Mouse (Mus musculus) fat pad, adult 2 months (tissue): ENCODE measurements around the gene Fastk.

Experiments
- DNase-seq: peaks from one replicate; pipeline ENCODE4 v3.0.0-alpha.2; 2011; ENCODE audit warnings: low read depth, low spot score; ENCODE audit errors: extremely low read depth

The Fastk gene

GRCm38 (mm10) chr5:24453283-24453984 lies 8.3 kb upstream of the Fastk start:
- no peak for DNase-seq

- no peak for DNase-seq
Observed at GRCm38 (mm10) chr5:24452691-24453233, 7.7 kb upstream of the Fastk start.

DNA sequence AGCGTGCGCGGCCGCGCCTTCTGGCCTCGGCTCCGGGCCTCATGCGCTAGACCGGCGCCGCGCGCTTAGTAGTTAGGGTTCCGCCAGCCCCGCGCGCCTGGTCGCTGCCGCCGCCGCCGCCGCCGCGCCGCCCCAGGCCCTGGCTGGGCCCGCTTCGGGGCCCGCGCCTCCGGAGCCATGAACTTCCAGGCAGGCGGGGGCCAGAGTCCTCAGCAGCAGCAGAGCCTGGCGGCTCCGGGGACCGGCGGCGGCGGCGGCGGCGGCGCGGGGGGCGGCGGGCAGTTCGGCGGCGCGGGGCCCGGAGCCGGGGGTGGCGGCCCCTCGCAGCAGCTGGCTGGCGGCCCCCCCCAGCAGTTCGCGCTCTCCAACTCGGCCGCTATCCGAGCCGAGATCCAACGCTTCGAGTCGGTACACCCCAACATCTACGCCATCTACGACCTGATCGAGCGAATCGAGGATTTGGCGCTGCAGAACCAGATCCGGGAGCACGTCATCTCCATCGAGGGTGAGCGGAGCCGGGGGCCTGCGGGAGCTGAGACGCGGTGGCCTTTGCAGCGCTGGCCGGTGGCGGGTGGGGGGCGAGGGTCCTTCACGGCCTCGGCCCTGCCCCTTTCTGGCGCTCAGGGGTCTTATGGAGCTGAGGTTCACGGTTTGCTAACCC lies 7.1 kb upstream of the Fastk start, which contains the start of gene Agap3:
Gene Agap3 (plus strand): TSS at position 148 of the 661 bp plus-strand sequence.
- no peak for DNase-seq

DNA sequence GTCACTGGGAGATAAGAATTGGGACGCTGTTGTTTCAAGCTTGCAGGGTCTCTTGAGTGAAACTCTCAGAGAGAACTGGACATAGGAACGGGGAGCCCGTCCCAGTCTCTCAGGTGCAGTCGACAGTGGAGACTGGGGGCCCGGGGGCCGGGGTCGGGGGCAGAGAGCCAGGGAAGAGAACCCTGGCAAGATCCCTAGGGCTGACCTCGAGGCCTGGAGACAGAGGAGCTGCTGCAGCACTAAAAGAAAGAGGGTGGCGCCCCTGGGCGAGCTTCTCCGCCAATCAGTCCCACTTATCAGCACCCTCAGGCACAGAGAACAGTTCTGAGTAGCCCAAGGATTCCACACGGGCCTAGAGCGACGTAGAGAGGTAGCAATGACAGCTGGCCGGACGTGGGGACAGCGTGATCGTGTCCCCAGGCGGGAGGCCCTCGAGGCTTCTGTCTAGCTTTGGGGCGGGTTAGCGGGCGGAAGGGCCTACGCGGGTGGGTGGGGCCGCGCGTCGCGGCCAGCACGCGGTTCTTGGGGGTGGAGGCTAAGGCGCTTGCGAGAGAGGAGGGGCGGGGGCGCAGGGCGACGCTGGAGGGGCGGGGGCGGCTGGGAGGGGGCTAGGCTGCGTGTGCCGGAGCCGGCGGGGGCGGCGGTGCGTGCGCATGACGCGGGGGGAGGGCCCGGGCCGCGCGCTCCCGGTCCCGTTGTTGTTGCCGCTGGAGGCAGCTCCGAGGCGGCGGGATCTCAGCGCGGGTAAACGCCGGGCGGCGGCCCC lies 6.4 kb upstream of the Fastk start:
- DNase-seq = no peak

DNA sequence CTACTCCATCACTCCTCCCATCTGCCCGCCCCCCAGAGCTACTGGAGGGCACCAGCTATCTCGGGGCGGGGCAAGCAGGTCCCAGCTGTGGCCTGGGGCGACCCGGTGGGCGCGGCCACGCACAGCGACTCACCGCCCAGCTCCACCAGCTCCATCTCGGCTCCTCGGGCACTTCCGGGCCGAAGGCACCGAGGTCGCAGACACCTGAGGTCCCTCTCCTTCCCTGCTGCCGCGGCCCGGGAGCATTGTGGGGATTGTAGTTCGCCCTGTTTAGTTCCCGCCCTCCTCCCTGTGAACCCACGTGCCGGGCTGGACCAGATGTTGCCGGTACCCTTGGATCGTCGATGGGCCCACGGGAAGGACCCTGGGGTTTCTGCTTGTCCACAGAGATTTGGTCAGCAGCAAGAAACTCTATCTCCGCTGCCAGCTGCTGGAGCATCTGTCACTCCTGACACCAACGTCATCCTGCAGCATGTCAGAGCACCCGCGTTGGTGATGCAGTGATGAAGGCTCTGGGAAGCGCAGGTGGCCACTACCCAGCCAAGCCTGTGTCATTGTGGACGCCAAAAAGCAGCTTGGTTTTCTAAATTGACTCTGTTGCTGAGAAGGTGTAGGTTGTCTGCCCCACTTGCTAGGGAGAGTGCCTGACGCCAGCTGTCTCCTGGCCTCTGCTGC lies 2.7 kb upstream of the Fastk start, which contains the start of gene Tmub1:
Gene Tmub1 (minus strand): TSS at position 231 of the 675 bp plus-strand sequence.
- no peak for DNase-seq

- DNase-seq = no peak
Observed at GRCm38 (mm10) chr5:24446630-24447029, 1.5 kb upstream of the Fastk start.

GRCm38 (mm10) chr5:24445428-24446080 lies 467 bp upstream of the Fastk start:
- no peak for DNase-seq

DNA sequence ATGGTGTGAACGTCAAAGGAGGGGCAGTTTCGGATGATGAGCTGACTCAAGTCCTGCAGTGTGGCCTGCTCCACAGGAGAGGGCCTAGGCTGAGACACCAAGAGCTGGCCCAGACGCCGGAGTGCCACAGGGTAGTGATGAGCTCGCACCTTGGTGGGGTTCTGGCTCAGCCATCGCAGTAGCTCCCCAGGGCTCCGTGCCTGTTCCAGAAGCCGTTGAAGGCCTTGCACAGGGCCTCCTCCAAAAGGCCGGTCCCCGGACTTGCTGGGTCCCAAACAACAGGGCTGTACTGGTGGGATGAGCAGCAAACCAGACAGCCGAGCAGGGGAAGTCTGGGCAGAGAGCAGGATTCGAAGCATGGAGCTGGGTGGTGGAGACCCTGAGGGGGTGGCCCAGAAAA lies 1.2 kb downstream of the Fastk start:
- DNase-seq = no peak

GRCm38 (mm10) chr5:24443204-24443603 lies 1.9 kb downstream of the Fastk start:
- no peak for DNase-seq

- no peak for DNase-seq
Observed at GRCm38 (mm10) chr5:24442029-24442428, 3.1 kb downstream of the Fastk start.

DNA sequence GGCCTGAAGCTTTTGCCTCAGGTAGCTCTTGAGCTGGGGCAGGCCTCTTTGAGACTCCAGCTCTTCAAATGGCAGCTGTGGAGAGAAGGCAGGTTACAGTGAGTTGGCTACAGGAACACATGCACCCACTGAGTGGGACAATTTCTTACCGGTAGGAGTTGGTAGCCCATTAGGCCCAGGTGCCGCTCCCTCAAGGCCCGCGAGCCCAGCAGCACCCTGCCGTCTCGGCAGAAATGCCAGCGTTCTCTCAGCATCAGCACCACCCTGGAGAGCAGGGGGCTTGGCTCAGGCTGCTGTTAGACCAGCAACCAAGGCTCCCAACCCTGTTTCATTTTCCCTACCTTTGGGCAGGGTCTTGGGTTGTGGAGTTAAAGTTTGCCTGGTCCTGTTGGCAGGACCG lies 3.9 kb downstream of the Fastk start:
- no peak for DNase-seq

DNA sequence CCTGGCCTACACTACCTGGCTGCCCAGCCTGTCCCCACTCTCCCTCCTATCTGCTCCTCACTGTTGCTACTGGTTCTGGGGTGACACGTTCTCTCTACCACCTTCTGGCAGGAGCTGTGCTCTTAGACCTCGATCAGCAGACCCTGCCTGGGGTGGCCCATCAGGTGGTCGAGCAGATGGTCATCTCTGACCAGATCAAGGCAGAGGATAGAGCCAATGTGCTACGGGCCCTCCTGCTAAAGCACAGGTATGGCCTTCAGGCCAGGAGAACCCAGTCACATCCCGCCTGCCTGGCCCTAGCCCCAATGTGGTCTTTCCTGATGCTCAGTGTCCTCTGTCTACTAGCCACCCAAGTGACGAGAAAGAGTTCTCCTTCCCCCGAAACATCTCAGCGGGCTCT lies 11.1 kb downstream of the Fastk start:
- DNase-seq = no peak

DNA sequence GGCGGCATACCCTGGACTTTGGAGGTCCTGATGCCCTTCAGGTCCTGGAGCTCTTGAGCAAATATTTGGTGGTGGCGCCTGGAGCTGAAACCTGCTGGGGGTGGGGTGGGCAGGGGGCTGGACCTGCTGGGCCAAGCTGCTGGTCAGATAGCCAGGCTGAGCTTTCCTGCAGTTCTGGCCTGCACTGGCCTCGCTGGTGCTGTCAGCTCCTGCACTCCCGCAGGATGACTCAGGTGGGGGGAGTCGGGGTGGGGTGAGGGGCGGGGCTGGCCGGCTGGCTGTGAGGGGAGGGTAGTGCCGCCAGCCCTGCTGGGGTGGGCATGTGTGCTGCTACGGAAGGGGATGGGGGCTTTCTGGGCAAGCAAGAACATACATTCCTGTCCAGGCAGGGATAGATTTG lies 16.5 kb downstream of the Fastk start:
- no peak for DNase-seq

- no peak for DNase-seq
Observed at GRCm38 (mm10) chr5:24427981-24428402, 17.1 kb downstream of the Fastk start.

DNA sequence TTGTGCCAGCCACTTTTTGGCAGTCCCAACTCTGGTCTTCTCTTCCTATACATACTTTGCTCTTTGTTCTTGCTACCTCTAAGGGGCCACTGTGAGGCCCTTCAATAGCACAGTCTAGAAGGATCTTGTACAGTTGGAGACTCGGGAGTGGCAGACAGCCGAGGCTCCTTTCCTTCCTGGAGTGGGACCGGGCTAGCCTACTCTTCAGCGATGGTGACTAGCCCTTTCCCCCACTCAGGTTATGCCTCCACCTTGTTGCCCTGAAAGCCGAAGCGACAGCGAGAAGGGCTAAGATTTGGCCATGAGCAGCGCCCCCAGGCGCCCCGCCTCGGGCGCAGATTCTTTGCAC lies 17.8 kb downstream of the Fastk start:
- no peak for DNase-seq

- no peak for DNase-seq
Observed at GRCm38 (mm10) chr5:24426556-24427284, 18.4 kb downstream of the Fastk start.

DNA sequence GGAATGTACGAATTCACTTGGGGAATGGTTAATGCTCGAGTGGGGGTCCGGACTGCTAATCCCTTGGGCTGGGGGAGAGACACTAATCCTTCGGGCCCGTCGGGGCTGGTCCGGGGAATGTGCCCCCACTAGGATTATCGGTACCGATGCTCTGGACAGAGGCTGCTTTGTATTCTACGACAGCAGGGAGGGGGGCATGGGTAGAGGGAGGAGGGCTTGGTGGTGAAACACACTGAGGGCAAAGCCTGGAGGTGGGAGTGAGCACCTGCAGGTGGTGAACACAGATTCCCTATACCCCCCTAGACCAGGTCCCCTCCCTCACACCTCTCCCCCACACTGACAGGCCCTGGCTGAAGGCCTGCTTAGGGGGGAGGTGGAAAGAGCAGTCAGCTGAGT lies 19.1 kb downstream of the Fastk start:
- DNase-seq = no peak

DNA sequence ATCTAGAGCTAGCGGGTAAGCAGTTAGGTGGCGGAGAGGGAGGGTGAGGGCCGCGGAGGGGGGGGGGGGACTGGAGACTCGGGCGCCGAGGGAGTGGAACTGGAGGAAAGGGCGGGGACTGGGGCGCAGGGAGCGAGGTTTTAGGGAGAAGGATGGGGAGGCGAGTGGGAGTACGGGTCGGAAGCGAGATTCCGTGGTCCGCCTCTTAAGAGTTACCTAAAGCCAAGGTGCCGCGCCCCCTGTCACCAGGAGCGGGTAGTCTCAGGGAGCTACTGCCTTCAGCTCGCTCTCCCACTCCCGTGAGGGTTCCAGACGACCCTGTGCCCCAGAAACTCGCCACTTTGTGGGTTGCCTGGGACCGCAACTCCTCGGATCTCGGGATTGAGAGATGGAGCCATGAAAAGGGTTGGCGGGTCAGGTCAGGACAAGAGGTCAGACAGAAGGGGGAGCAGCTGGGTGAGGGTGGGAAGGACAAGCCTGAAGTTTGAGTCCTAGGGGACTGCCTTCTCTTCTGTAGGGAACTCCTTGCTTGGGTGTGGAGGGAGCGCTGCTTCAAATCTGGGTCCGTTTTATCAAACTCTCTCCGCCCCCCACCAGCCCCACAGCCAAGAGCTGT lies 19.6 kb downstream of the Fastk start:
- no peak for DNase-seq

DNA sequence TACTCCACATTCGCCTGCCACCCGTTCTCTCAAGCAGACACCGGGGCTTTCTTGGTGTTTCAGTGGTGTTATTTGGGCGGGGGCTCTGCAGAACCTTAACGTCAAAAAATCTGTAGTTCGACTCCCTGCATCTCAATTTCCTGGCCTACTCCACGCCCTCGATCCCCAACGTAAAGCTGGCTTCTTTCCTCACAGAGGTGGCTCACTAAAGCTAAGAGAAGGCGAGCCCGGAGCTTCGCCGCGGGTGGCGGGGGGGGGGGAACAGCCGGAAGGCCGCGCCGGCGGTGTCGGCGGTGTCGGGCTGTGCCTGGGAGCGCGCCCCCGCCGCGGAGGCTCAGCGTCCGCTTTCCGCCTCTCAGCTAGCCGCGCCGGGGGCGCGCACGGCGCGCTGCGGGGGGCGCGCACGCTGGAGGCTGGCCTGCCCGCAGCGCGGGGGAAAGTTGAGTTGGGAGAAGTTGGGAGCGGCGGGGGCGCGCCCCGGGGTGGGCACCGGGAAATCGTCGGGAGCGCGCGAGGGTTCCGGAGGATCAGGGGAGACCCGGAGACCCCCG lies 20.2 kb downstream of the Fastk start:
- DNase-seq = no peak
